Mouse (Mus musculus) erythroblast, embryonic 14.5 days (primary cell): ENCODE data around the gene Fanci.

ENCODE experiments used
- GATA1 ChIP-seq: IDR thresholded peaks from 2 replicates; pipeline ENCODE4 v1.6.1; 2012; ENCODE audit warnings: low read length, inconsistent platforms, mixed read lengths
- TAL1 ChIP-seq: IDR thresholded peaks from 3 replicates; pipeline ENCODE4 v1.6.1; 2012; ENCODE audit warnings: low read length, inconsistent platforms, mixed read lengths

- TF ChIP-seq GATA1, result no peak
- no peak for TF ChIP-seq TAL1
Observed at GRCm38 (mm10) chr7:79493915-79494314, 102.2 kb downstream of the Fanci start.
